Mouse (Mus musculus): ENCODE data around the gene Lmf2. TPM values are rescaled to one million over a fixed set of nuclear protein-coding genes. Genes with fewer than 3 reads are reported as not detected.
A peak's percentile ranks its signal among the peaks of the same experiment; 100 is the strongest.

Gene Lmf2
- polyA plus RNA-seq, 1 experiment from 2014 or later, result 31.8 TPM

DNA sequence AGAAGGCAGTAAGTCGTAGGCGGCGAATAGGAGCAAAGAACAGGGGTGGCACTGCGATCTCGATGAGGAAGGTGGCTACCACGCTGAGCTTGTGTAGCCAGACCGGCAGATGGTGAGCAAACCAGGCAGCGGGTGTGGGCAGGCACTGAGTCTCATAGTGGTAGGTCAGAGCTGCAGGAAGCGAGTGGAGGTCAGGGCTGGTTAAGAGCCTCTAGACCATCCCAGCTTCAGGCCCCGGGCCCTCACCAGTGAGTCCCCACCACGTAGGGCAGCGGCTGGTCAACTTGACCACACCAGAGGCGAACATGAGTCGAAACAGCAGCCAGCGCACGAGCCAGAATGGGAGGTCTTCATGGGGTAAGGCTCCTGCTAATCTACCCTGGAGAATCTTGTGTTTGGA lies 1.6 kb downstream of the Lmf2 start:
- H3K9me3 ChIP-seq (ENCODE audit: control insufficient read depth, low read length), result no peaks in the 10 kb centered on the region
- H3K4me3 ChIP-seq (ENCODE audit: low read depth, low read length), result no peak overlapping the region
- 90% methylated on average over 16 of the region's 16 CpGs for WGBS
- peaks cover 14% of the 10 kb centered on the region for H3K4me1 ChIP-seq (ENCODE audit: control insufficient read depth, insufficient read depth, low read length)
- no peak overlapping the region for H3K9ac ChIP-seq (ENCODE audit: low read length)
- no peaks in the 10 kb centered on the region for H3K27me3 ChIP-seq (ENCODE audit: control insufficient read depth, insufficient read depth, low read length)
- H3K27ac ChIP-seq (ENCODE audit: low read depth, low read length), result no peak overlapping the region
- no peak overlapping the region for H3K4me2 ChIP-seq
- no peak for ATAC-seq (ENCODE audit: low FRiP score)
- peaks cover 19% of the 10 kb centered on the region for H3K36me3 ChIP-seq (ENCODE audit: control insufficient read depth, insufficient read depth, low read length)
- DNase-seq (ENCODE audit: low spot score, missing footprints), result peak; percentile 28

DNA sequence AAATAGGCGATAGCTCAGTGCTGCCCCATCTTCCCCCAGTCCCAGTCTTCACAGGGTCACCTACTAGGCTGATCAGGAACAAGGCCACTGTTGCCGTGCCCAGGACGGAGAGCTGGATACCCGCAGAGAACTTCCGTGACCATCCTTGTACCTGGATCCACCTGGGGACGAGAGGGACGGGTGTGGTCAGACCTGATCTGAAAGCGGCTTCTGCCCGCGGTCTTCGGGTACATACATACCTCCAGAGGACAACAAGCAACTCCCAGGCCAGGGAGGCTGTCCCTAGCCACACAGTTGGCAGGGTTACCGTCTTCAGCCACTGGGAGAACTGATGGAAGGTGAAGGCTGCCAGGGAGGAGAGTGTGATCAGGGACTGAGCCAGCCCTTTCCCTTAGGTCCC lies 2.7 kb downstream of the Lmf2 start:
- Histone ChIP-seq H3K9ac (ENCODE audit: low read length) (no peak overlapping the region), H3K4me2 (no peak overlapping the region), H3K27ac (ENCODE audit: low read depth, low read length) (no peak overlapping the region), H3K9me3 (ENCODE audit: control insufficient read depth, low read length) (no peaks in the 10 kb centered on the region), H3K36me3 (ENCODE audit: control insufficient read depth, insufficient read depth, low read length) (peaks cover 19% of the 10 kb centered on the region), H3K4me3 (ENCODE audit: low read depth, low read length) (no peak overlapping the region), H3K4me1 (ENCODE audit: control insufficient read depth, insufficient read depth, low read length) (peaks cover 14% of the 10 kb centered on the region), H3K27me3 (ENCODE audit: control insufficient read depth, insufficient read depth, low read length) (no peaks in the 10 kb centered on the region)
- no peak for ATAC-seq (ENCODE audit: low FRiP score)
- DNase-seq (ENCODE audit: low spot score, missing footprints), result peak; percentile 53
- WGBS, result 93% methylated on average over 12 of the region's 12 CpGs

- peak; percentile 35 for DNase-seq (ENCODE audit: low spot score, missing footprints)
- ATAC-seq (ENCODE audit: low FRiP score), result no peak
- no peak overlapping the region for H3K27ac ChIP-seq (ENCODE audit: low read depth, low read length)
- H3K9ac ChIP-seq (ENCODE audit: low read length), result no peak overlapping the region
- 93% methylated on average over 14 of the region's 14 CpGs for WGBS
- H3K9me3 ChIP-seq (ENCODE audit: control insufficient read depth, low read length), result no peaks in the 10 kb centered on the region
- no peak overlapping the region for H3K4me2 ChIP-seq
- no peaks in the 10 kb centered on the region for H3K27me3 ChIP-seq (ENCODE audit: control insufficient read depth, insufficient read depth, low read length)
- no peak overlapping the region for H3K4me3 ChIP-seq (ENCODE audit: low read depth, low read length)
- peaks cover 19% of the 10 kb centered on the region for H3K36me3 ChIP-seq (ENCODE audit: control insufficient read depth, insufficient read depth, low read length)
- peaks cover 9% of the 10 kb centered on the region for H3K4me1 ChIP-seq (ENCODE audit: control insufficient read depth, insufficient read depth, low read length)
These were observed 3.4 kb downstream of the Lmf2 start for GRCm38 (mm10) chr15:89352054-89352453.

GRCm38 (mm10) chr15:89351302-89351701 lies 4.2 kb downstream of the Lmf2 start:
- WGBS, result 88% methylated on average over 15 of the region's 15 CpGs
- DNase-seq (ENCODE audit: low spot score, missing footprints) (peak; percentile 60), ATAC-seq (ENCODE audit: low FRiP score) (no peak)
- no peaks in the 10 kb centered on the region for H3K27me3 ChIP-seq (ENCODE audit: control insufficient read depth, insufficient read depth, low read length)
- no peak overlapping the region for H3K4me2 ChIP-seq
- H3K4me1 ChIP-seq (ENCODE audit: control insufficient read depth, insufficient read depth, low read length), result peaks cover 9% of the 10 kb centered on the region
- no peak overlapping the region for H3K9ac ChIP-seq (ENCODE audit: low read length)
- H3K4me3 ChIP-seq (ENCODE audit: low read depth, low read length), result no peak overlapping the region
- no peaks in the 10 kb centered on the region for H3K9me3 ChIP-seq (ENCODE audit: control insufficient read depth, low read length)
- peaks cover 19% of the 10 kb centered on the region for H3K36me3 ChIP-seq (ENCODE audit: control insufficient read depth, insufficient read depth, low read length)
- H3K27ac ChIP-seq (ENCODE audit: low read depth, low read length), result no peak overlapping the region

GRCm38 (mm10) chr15:89350447-89350846 lies 5.0 kb downstream of the Lmf2 start:
- no peak overlapping the region for H3K4me2 ChIP-seq
- H3K27ac ChIP-seq (ENCODE audit: low read depth, low read length), result no peak overlapping the region
- DNase-seq (ENCODE audit: low spot score, missing footprints) (no peak), ATAC-seq (ENCODE audit: low FRiP score) (no peak)
- peaks cover 9% of the 10 kb centered on the region for H3K4me1 ChIP-seq (ENCODE audit: control insufficient read depth, insufficient read depth, low read length)
- no peaks in the 10 kb centered on the region for H3K27me3 ChIP-seq (ENCODE audit: control insufficient read depth, insufficient read depth, low read length)
- no peak overlapping the region for H3K4me3 ChIP-seq (ENCODE audit: low read depth, low read length)
- peaks cover 19% of the 10 kb centered on the region for H3K36me3 ChIP-seq (ENCODE audit: control insufficient read depth, insufficient read depth, low read length)
- H3K9ac ChIP-seq (ENCODE audit: low read length), result no peak overlapping the region
- no peaks in the 10 kb centered on the region for H3K9me3 ChIP-seq (ENCODE audit: control insufficient read depth, low read length)
- 89% methylated on average over 5 of the region's 5 CpGs for WGBS

- ATAC-seq (ENCODE audit: low FRiP score) (no peak), DNase-seq (ENCODE audit: low spot score, missing footprints) (no peak)
- WGBS, result 86% methylated on average over 3 of the region's 3 CpGs
- H3K4me1 ChIP-seq (ENCODE audit: control insufficient read depth, insufficient read depth, low read length), result no peaks in the 10 kb centered on the region
- H3K4me3 ChIP-seq (ENCODE audit: low read depth, low read length), result no peak overlapping the region
- H3K27me3 ChIP-seq (ENCODE audit: control insufficient read depth, insufficient read depth, low read length), result no peaks in the 10 kb centered on the region
- H3K36me3 ChIP-seq (ENCODE audit: control insufficient read depth, insufficient read depth, low read length), result no peaks in the 10 kb centered on the region
- H3K9me3 ChIP-seq (ENCODE audit: control insufficient read depth, low read length), result no peaks in the 10 kb centered on the region
- no peak overlapping the region for H3K9ac ChIP-seq (ENCODE audit: low read length)
- H3K27ac ChIP-seq (ENCODE audit: low read depth, low read length), result no peak overlapping the region
- H3K4me2 ChIP-seq, result no peak overlapping the region
These were observed 12.1 kb downstream of the Lmf2 start for GRCm38 (mm10) chr15:89343325-89343724.

DNA sequence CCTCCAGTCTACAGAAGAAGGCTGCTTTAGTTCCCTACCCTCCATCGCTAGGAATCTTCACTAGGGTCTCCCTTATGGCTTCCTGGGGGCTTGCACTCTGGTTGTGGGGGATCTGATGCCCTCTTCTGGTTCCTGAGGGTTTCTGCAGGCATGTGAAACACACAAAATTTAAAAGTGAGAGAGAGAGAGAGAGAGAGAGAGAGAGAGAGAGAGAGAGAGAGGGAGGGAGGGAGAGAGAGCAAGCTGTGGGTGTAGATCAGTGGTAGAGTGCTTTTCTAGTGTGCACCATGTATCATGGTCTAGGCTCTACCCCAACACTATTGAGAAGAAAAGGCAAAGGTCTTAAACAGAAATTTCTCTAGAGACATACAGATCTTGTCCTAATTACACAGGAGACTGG lies 13.8 kb downstream of the Lmf2 start:
- 70% methylated on average over 1 of the region's 1 CpGs for WGBS
- Histone ChIP-seq H3K4me1 (ENCODE audit: control insufficient read depth, insufficient read depth, low read length) (no peaks in the 10 kb centered on the region), H3K36me3 (ENCODE audit: control insufficient read depth, insufficient read depth, low read length) (no peaks in the 10 kb centered on the region), H3K9ac (ENCODE audit: low read length) (no peak overlapping the region), H3K4me2 (no peak overlapping the region), H3K4me3 (ENCODE audit: low read depth, low read length) (no peak overlapping the region), H3K27me3 (ENCODE audit: control insufficient read depth, insufficient read depth, low read length) (no peaks in the 10 kb centered on the region), H3K9me3 (ENCODE audit: control insufficient read depth, low read length) (no peaks in the 10 kb centered on the region), H3K27ac (ENCODE audit: low read depth, low read length) (no peak overlapping the region)
- DNase-seq (ENCODE audit: low spot score, missing footprints), result no peak
- no peak for ATAC-seq (ENCODE audit: low FRiP score)

DNA sequence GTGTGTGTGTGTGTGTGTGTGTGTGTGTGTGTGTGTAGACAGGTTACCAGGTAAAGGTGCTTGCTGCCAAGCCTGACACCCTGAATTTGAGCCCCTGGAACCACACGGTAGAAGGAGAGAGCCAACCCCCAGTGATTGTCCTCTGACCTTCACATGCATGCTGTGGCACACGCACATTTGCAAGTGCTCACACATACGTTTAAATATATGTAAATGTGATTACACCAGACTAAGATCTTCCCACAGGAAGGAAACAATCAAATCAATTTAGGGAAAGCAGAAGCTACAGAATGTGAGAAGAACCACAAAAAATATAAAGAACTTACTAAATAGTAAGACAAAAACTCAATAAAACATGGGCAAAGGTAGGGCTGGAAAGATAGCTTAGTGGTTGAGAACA lies 15.3 kb downstream of the Lmf2 start:
- Histone ChIP-seq H3K27me3 (ENCODE audit: control insufficient read depth, insufficient read depth, low read length) (no peaks in the 10 kb centered on the region), H3K36me3 (ENCODE audit: control insufficient read depth, insufficient read depth, low read length) (no peaks in the 10 kb centered on the region), H3K9me3 (ENCODE audit: control insufficient read depth, low read length) (no peaks in the 10 kb centered on the region), H3K4me1 (ENCODE audit: control insufficient read depth, insufficient read depth, low read length) (no peaks in the 10 kb centered on the region), H3K27ac (ENCODE audit: low read depth, low read length) (no peak overlapping the region), H3K4me2 (no peak overlapping the region), H3K9ac (ENCODE audit: low read length) (no peak overlapping the region), H3K4me3 (ENCODE audit: low read depth, low read length) (no peak overlapping the region)
- DNase-seq (ENCODE audit: low spot score, missing footprints) (no peak), ATAC-seq (ENCODE audit: low FRiP score) (no peak)
- WGBS, result 87% methylated on average over 3 of the region's 3 CpGs

DNA sequence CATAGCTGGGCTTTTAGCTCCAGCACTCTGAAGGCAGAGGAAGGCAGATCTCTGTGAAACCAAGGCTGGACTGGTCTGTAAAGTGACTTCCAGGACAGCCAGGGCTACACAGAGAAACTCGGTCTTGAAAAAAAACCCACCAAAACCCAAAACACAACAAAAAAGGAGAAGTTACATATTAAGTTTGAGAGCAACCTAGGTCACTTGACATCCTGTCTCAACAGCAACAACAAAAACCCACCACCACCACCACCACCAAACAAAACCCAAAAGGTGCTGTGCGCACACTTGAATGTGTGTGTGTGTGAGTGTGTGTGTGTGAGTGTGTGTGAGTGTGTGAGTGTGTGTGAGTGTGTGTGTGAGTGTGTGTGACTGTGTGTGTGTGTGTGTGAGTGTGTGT lies 15.8 kb downstream of the Lmf2 start:
- 90% methylated on average over 2 of the region's 2 CpGs for WGBS
- Histone ChIP-seq H3K27me3 (ENCODE audit: control insufficient read depth, insufficient read depth, low read length) (no peaks in the 10 kb centered on the region), H3K27ac (ENCODE audit: low read depth, low read length) (no peak overlapping the region), H3K9me3 (ENCODE audit: control insufficient read depth, low read length) (no peaks in the 10 kb centered on the region), H3K4me3 (ENCODE audit: low read depth, low read length) (no peak overlapping the region), H3K4me2 (no peak overlapping the region), H3K4me1 (ENCODE audit: control insufficient read depth, insufficient read depth, low read length) (no peaks in the 10 kb centered on the region), H3K36me3 (ENCODE audit: control insufficient read depth, insufficient read depth, low read length) (no peaks in the 10 kb centered on the region), H3K9ac (ENCODE audit: low read length) (no peak overlapping the region)
- DNase-seq (ENCODE audit: low spot score, missing footprints), result no peak
- no peak for ATAC-seq (ENCODE audit: low FRiP score)

DNA sequence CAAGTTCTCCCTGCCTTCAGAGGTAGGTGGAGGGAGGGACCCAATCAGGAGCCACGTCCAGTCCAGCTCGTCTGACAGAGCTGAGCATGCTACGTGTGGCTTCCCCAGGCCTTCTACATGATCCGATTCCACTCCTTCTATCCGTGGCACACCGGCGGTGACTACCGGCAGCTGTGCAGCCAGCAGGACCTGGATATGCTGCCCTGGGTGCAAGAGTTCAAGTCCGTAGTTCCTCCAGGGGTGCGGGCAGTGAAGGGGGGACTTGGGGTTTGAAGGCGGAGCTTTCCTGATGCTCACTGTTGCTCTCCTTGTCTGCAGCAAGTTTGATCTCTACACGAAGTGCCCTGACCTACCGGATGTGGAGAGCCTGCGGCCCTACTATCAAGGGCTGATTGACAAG lies 19.0 kb downstream of the Lmf2 start:
- ATAC-seq (ENCODE audit: low FRiP score), result no peak
- 90% methylated on average over 14 of the region's 14 CpGs for WGBS
- Histone ChIP-seq H3K4me2 (no peak overlapping the region), H3K27ac (ENCODE audit: low read depth, low read length) (no peak overlapping the region), H3K36me3 (ENCODE audit: control insufficient read depth, insufficient read depth, low read length) (no peaks in the 10 kb centered on the region), H3K27me3 (ENCODE audit: control insufficient read depth, insufficient read depth, low read length) (no peaks in the 10 kb centered on the region), H3K9me3 (ENCODE audit: control insufficient read depth, low read length) (no peaks in the 10 kb centered on the region), H3K4me1 (ENCODE audit: control insufficient read depth, insufficient read depth, low read length) (no peaks in the 10 kb centered on the region), H3K4me3 (ENCODE audit: low read depth, low read length) (no peak overlapping the region), H3K9ac (ENCODE audit: low read length) (no peak overlapping the region)
- no peak for DNase-seq (ENCODE audit: low spot score, missing footprints)
